Mouse (Mus musculus): ENCODE data around the gene 4930579F01Rik.

The 4930579F01Rik gene

GRCm38 (mm10) chr3:138123842-138124241 lies 69.8 kb downstream of the 4930579F01Rik start:
- H3K9me3 ChIP-seq (ENCODE audit: low read length), result no peaks in the 10 kb centered on the region
- TF ChIP-seq NANOG (IDR thresholded peaks at IDR 0.05; ENCODE audit: borderline replicate concordance, low read length), result no peak
- TF ChIP-seq POU5F1 (IDR thresholded peaks at IDR 0.05; ENCODE audit: borderline replicate concordance, low read length), result no peak
- no peak for TF ChIP-seq CTCF (conservative IDR thresholded peaks at IDR 0.05; ENCODE audit: low read length)
- no peaks in the 10 kb centered on the region for H3K36me3 ChIP-seq (ENCODE audit: insufficient read depth, low read length)
- no peaks in the 10 kb centered on the region for H3K4me1 ChIP-seq (replicated peaks; ENCODE audit: low read depth, low read length)
- H3K27me3 ChIP-seq (ENCODE audit: insufficient read depth, low read length), result no peaks in the 10 kb centered on the region
- no peak overlapping the region for H3K4me3 ChIP-seq (replicated peaks; ENCODE audit: low read length)

DNA sequence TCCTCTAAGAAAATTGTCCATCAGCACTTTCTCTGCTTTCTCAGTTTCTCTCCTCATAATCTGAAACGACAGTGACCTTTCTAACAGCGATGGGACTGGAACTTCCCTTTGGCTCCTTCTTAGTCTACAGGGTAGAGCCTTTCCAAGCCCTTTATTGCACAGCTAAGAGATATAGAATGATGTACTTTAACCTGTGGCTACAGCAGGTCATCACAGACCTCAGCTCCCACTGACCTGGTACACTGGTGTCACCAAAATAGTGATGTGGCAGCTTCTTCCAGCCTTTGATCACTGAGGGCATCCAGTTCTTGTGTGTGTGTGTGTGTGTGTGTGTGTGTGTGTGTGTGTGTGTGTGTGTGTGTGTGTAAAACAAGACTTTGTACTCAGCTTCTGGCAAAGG lies 72.2 kb downstream of the 4930579F01Rik start:
- H3K4me3 ChIP-seq (replicated peaks; ENCODE audit: low read length), result no peak overlapping the region
- H3K4me1 ChIP-seq (replicated peaks; ENCODE audit: low read depth, low read length), result no peaks in the 10 kb centered on the region
- H3K9me3 ChIP-seq (ENCODE audit: low read length), result no peaks in the 10 kb centered on the region
- no peaks in the 10 kb centered on the region for H3K27me3 ChIP-seq (ENCODE audit: insufficient read depth, low read length)
- TF ChIP-seq POU5F1 (IDR thresholded peaks at IDR 0.05; ENCODE audit: borderline replicate concordance, low read length) (no peak), NANOG (IDR thresholded peaks at IDR 0.05; ENCODE audit: borderline replicate concordance, low read length) (no peak), CTCF (conservative IDR thresholded peaks at IDR 0.05; ENCODE audit: low read length) (no peak)
- no peaks in the 10 kb centered on the region for H3K36me3 ChIP-seq (ENCODE audit: insufficient read depth, low read length)

- TF ChIP-seq NANOG (IDR thresholded peaks at IDR 0.05; ENCODE audit: borderline replicate concordance, low read length) (no peak), CTCF (conservative IDR thresholded peaks at IDR 0.05; ENCODE audit: low read length) (no peak), POU5F1 (IDR thresholded peaks at IDR 0.05; ENCODE audit: borderline replicate concordance, low read length) (no peak)
- H3K36me3 ChIP-seq (ENCODE audit: insufficient read depth, low read length), result no peaks in the 10 kb centered on the region
- peaks cover 5% of the 10 kb centered on the region for H3K27me3 ChIP-seq (ENCODE audit: insufficient read depth, low read length)
- H3K9me3 ChIP-seq (ENCODE audit: low read length), result no peaks in the 10 kb centered on the region
- H3K4me1 ChIP-seq (replicated peaks; ENCODE audit: low read depth, low read length), result peaks cover 2% of the 10 kb centered on the region; the same call in 1 of the 2 replicates
- H3K4me3 ChIP-seq (replicated peaks; ENCODE audit: low read length), result no peak overlapping the region
Measured at GRCm38 (mm10) chr3:138119444-138120105, 74.0 kb downstream of the 4930579F01Rik start.

DNA sequence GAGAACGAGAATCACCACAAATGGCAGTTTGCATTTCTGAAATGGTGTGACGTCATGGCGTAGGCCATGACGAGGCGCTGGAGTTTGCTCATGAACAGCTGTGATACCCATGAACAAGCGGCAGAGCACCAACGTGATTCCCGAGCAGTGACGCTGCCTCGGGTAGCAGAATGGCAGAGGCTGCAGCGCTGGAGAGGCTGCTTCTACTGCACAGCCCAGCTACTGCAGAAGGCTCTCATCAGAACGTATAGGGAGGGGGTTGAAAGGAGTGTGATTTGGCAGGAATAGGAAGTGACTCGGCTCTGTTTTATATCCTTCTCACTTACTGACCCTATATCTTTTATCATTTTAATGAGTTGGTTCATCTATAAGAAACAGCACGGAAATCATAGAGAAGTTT lies 74.8 kb downstream of the 4930579F01Rik start:
- Histone ChIP-seq H3K4me1 (replicated peaks; ENCODE audit: low read depth, low read length) (peaks cover 9% of the 10 kb centered on the region; the same call in 1 of the 2 replicates), H3K9me3 (ENCODE audit: low read length) (no peaks in the 10 kb centered on the region), H3K4me3 (replicated peaks; ENCODE audit: low read length) (no peak overlapping the region), H3K27me3 (ENCODE audit: insufficient read depth, low read length) (peaks cover 12% of the 10 kb centered on the region), H3K36me3 (ENCODE audit: insufficient read depth, low read length) (no peaks in the 10 kb centered on the region)
- TF ChIP-seq POU5F1 (IDR thresholded peaks at IDR 0.05; ENCODE audit: borderline replicate concordance, low read length) (no peak), NANOG (IDR thresholded peaks at IDR 0.05; ENCODE audit: borderline replicate concordance, low read length) (no peak), CTCF (conservative IDR thresholded peaks at IDR 0.05; ENCODE audit: low read length) (no peak)

DNA sequence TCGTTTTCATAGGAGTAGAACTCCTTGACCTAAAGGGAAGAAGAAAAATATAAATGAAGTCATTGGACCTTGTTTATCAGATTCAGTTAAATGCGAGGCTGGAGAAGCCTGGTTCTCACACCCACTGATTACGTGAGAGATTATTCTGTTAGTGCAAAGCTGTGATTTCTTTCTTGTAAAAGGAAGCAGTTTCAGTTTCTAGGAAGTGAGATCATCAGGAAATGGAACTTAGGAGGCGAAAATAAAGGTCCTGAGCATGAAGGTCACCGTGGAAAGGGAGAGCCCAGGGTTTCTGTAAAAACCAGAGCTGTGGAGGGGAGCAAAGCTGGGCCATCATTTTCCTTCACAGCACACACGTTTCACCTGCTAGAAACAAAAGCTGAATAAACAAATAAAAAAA lies 75.2 kb downstream of the 4930579F01Rik start:
- no peak for TF ChIP-seq POU5F1 (IDR thresholded peaks at IDR 0.05; ENCODE audit: borderline replicate concordance, low read length)
- TF ChIP-seq NANOG (IDR thresholded peaks at IDR 0.05; ENCODE audit: borderline replicate concordance, low read length), result no peak
- TF ChIP-seq CTCF (conservative IDR thresholded peaks at IDR 0.05; ENCODE audit: low read length), result no peak
- no peaks in the 10 kb centered on the region for H3K36me3 ChIP-seq (ENCODE audit: insufficient read depth, low read length)
- peaks cover 13% of the 10 kb centered on the region; the same call in 1 of the 2 replicates for H3K4me1 ChIP-seq (replicated peaks; ENCODE audit: low read depth, low read length)

DNA sequence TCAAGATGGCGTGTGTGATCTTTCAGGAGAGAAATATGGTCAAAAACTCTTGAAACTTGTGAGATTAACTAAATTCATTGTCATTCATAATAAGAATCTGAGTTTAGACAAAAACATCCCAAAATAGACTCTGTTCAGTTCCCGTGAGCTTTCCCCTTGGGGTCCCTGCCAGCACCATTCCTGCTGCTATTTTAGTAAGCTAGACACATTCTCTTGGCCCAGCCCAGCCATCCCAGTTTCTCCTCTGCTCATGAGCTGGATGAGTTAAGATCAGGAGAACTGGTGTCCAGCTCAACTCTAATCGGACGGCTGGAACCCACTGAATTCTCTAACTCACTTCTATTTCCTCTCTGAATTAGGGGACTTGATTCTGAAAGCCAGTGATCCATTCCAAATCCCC lies 76.8 kb downstream of the 4930579F01Rik start:
- Histone ChIP-seq H3K27me3 (ENCODE audit: insufficient read depth, low read length) (peaks cover 17% of the 10 kb centered on the region), H3K4me1 (replicated peaks; ENCODE audit: low read depth, low read length) (peaks cover 13% of the 10 kb centered on the region; the same call in 1 of the 2 replicates), H3K4me3 (replicated peaks; ENCODE audit: low read length) (no peak overlapping the region), H3K9me3 (ENCODE audit: low read length) (no peaks in the 10 kb centered on the region), H3K36me3 (ENCODE audit: insufficient read depth, low read length) (no peaks in the 10 kb centered on the region)
- TF ChIP-seq NANOG (IDR thresholded peaks at IDR 0.05; ENCODE audit: borderline replicate concordance, low read length) (no peak), CTCF (conservative IDR thresholded peaks at IDR 0.05; ENCODE audit: low read length) (no peak), POU5F1 (IDR thresholded peaks at IDR 0.05; ENCODE audit: borderline replicate concordance, low read length) (no peak)

More for the DNA sequence above, 75.2 kb downstream of the 4930579F01Rik start:
- no peaks in the 10 kb centered on the region for H3K9me3 ChIP-seq (ENCODE audit: low read length)
- H3K27me3 ChIP-seq (ENCODE audit: insufficient read depth, low read length), result peaks cover 17% of the 10 kb centered on the region
- H3K4me3 ChIP-seq (replicated peaks; ENCODE audit: low read length), result no peak overlapping the region

DNA sequence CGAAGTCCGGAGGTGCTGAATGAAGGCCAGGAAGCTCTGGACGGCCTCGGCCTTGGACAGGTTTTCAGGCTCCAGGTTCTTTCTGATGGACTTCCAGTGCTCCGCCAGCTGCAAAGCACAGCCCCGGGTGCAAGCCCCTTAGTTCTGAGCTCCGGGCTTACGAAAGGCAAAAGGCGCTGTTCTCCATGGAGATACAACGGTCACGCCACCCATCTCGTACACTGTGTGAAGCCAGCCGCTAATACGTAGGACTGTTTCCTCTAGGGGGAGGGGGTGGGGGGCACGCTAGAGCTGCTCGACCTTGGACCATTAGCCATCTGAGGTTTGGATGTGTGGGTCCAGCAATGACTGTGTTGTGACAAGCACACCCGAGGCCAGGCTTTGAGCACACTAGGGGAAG lies 79.5 kb downstream of the 4930579F01Rik start:
- Histone ChIP-seq H3K36me3 (ENCODE audit: insufficient read depth, low read length) (no peaks in the 10 kb centered on the region), H3K9me3 (ENCODE audit: low read length) (no peaks in the 10 kb centered on the region), H3K27me3 (ENCODE audit: insufficient read depth, low read length) (peaks cover 17% of the 10 kb centered on the region), H3K4me1 (replicated peaks; ENCODE audit: low read depth, low read length) (peaks cover 13% of the 10 kb centered on the region; the same call in 1 of the 2 replicates), H3K4me3 (replicated peaks; ENCODE audit: low read length) (peak overlapping the region; percentile 60)
- no peak for TF ChIP-seq NANOG (IDR thresholded peaks at IDR 0.05; ENCODE audit: borderline replicate concordance, low read length)
- TF ChIP-seq CTCF (conservative IDR thresholded peaks at IDR 0.05; ENCODE audit: low read length), result no peak
- no peak for TF ChIP-seq POU5F1 (IDR thresholded peaks at IDR 0.05; ENCODE audit: borderline replicate concordance, low read length)
